Mouse (Mus musculus) retina, embryonic 14.5 days (tissue): ENCODE data around the gene Cacfd1.
A peak's percentile ranks its signal among the peaks of the same experiment; 100 is the strongest.

ENCODE experiments used
- DNase-seq: peaks from one replicate; pipeline ENCODE4 v3.0.0-alpha.2; 2015; ENCODE audit warnings: low spot score

Cacfd1 gene

GRCm38 (mm10) chr2:27009714-27010244, at the start of gene Cacfd1:
TSS of gene Cacfd1 (plus strand) at chr2:27009926.
- DNase-seq: peak; percentile 90

DNA sequence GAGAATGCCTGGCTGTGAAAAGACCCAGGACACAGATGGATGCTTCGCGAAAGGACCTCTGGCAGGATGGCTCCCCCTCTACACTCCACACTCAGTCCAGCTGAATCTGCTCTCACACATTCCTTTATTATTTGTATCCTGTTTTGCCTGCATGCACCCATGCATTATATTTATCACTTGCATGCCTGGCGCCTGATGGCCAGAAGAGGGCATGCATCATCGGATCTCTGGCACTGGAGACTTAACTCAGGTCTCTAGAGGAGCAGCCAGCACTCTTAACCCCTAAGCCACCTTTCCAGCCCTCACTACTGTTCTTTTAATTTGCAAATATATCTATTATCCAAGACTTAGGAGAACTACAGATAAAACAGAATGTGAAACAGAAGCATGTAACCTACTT, 49.0 kb upstream of the Cacfd1 start:
- peak; percentile 15 for DNase-seq

DNA sequence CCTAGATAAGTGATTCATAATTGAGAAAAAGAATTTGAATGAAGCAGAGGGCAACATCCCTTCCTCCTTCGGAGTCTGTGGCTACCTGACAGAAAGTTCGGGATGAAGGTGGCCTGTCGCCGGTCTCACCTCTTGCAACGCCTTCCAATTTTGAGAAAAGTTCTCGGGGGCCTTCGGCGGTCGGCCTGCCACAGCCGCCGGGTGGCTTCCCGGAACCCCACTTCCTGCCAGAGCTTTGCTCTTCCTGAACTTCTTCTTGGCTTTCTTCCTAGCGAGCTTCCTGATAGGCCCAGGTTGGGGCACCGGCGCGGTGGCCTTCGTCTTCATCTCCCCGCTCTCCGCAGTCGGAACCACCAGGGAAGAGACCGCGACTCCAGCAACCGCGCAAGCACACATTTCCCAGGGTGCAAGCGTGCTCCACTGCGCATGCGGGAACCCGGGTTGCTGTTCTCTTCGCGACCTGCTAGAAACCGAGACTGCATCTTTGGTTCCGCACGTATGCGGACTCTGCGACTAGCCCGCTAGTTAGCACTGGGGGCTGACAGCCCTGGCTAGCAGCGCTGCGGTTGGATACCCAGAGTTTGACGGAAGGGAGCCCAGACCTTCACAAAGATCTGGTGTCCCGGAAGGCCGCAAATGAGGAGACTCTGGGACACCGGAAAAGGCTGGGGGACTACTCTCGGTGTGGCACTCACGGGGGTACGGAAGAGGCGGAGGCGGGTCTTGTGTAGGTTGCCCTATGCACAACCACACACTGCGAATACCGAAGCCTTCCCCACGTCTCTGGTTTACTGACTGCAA, 45.6 kb upstream of the Cacfd1 start, which contains the start of gene Rexo4:
Gene Rexo4, minus strand, starts transcription at position 464 of the 801 bp plus-strand sequence.
- DNase-seq: peak; percentile 96

GRCm38 (mm10) chr2:26964724-26965370, 44.9 kb upstream of the Cacfd1 start:
- no peak for DNase-seq

DNA sequence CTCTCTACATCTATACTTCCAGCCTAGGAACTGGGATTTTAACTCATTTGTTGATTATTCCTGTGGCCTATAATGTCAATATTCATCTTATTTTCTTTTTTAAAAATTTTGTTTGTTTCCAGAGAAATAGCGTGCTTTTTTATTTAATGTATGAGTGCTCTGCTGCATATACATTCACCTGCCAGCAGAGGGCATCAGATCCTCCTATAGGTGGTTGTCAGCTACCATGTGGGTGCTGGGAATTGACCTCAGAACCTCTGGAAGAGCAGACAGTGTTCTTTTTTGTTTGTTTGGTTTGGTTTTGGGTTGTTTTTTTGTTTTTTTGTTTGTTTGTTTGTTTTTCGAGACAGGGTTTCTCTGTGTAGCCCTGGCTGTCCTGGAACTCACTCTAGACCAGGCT, 42.5 kb upstream of the Cacfd1 start:
- DNase-seq: no peak

DNA sequence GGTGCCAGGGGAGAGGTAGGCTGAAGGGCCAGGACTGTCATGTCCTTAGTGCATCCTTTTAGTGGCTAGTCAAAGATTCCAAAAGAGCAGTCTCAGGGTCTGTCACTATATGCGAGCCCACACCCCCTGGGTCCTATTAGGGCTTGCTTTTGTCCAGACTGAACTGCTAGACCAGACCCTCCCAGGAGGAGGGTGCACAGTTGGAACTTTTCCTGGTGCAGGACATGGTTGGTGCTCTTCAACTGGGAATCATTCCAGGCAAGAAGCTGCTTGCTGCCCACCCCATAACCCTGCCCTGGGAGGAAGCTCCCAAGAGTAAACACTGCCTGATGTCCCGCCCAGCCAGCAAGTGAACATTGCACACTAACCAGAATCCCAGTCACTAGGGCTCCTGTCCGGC, 36.6 kb upstream of the Cacfd1 start, which contains the start of gene Adamts13:
Gene Adamts13, plus strand, starts transcription at position 301 of the 400 bp plus-strand sequence.
- no peak for DNase-seq

DNA sequence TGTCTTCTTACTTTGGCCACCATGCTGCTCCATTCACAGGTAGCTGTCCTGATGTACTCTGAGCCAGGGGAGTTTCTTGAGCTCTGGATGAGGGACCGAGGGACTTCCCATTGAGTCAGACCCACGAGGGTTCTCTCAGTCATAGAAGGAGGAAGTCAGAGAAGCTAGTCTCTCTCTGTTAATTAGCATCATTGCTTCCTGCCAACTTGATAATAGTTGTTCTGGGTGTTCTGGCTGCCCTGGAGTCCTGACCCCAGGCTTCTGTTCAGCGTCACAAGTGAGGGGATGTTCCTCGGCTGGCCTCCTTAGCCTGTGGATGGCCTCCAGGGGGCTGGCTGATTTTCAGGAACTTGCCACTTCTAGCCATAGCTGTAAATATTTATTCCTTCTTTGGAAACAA, 35.8 kb upstream of the Cacfd1 start:
- DNase-seq: no peak

DNA sequence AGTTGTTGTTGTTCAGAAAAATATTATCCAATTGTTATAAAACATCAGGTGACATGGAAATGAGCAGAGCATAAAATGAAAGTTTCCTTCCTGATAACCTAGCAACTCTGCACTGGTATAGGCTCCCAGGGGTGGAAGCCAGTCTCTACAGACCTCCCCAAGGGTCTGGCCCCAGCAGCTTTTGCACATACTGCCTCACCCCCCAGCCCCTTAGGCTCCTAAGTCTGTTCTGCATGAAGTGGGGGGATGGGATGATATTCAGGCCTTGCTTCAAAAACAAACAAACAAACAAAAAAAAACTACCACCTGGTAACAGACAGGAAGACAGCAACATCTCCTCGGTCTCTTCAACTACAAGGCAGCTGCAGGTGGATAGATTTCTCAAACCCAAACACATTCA, 29.4 kb upstream of the Cacfd1 start:
- no peak for DNase-seq

DNA sequence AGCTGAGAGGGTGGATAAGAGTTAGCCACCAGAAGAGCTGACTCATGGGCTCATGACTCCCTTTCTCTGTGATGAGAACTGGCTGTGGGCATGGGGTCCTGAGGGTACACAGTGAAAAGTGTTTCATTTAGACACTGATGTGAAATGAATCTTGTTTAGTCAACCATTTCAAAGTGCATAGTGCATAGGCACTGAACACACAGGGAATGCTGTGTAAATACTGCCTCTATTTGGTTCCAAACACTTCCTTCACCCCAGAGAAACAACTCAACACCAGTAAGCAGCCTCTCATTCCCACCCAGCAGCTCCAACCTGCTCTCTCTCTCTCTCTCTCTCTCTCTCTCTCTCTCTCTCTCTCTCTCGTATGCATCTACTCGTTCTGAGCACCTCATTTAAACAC, 25.5 kb upstream of the Cacfd1 start:
- no peak for DNase-seq

GRCm38 (mm10) chr2:26984640-26985039, 25.1 kb upstream of the Cacfd1 start:
- no peak for DNase-seq

- DNase-seq: no peak
Measured at GRCm38 (mm10) chr2:26993936-26994335, 15.8 kb upstream of the Cacfd1 start.

- DNase-seq: no peak
Measured at GRCm38 (mm10) chr2:26997498-26997897, 12.2 kb upstream of the Cacfd1 start.

- no peak for DNase-seq
Measured at GRCm38 (mm10) chr2:26997993-26998392, 11.7 kb upstream of the Cacfd1 start.

GRCm38 (mm10) chr2:27006255-27006654, 3.5 kb upstream of the Cacfd1 start:
- no peak for DNase-seq

DNA sequence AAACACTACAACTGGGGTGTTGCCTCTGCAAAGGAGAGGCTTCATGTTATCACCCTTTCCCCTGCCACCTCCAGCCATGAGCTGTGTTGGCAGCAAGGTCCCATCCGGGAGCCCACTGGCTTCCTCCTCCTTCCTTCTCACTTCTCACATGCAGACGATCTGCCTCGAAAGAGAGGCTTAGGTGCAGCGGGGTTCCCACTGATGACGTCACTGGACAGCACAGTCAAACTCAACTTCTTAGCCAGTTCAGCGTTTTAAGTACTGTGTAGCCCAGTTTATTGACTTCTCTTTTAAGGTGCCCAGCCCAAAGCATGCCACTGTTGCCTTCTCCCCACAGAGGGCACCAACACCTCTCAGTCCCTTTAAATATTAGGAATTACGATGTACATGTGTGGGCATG, 2.0 kb upstream of the Cacfd1 start:
- DNase-seq: no peak

GRCm38 (mm10) chr2:27017802-27018201, 8.1 kb downstream of the Cacfd1 start:
- DNase-seq: peak; percentile 91

DNA sequence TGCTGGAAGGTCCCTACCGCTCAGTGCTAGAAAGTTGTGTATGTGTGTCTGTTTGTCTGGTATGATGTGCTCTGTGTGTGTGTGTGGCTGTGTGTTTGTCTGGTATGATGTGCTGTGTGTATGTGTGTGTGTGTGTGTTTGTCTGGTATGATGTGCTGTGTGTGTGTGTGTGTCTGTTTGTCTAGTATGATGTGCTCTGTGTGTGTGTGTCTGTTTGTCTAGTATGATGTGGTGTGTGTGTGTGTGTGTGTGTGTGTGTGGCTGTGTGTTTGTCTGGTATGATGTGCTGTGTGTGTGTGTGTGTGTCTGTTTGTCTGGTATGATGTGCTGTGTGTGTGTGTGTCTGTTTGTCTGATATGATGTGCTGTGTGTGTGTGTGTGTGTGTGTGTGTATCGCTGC, 9.8 kb downstream of the Cacfd1 start:
- DNase-seq: no peak

DNA sequence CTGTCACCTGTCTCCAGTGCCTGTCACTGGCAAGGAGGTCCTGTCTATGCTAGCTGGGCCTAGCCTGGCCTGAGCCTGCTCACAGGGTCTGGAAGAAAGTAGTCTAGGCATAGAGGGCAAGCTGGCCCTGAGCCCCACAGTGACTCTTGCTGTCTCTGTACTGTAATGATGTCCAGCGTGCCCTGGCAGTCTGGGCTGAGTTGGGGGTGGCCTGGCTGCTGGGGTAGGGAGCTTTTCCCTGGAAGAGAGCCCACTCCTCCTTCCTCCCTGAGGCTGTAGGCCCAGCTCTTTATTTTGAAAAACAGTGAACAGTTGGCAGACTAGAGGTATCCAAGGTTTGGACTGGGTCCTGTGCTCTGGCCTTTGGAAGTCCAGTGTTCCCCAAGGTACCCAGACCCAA, 11.4 kb downstream of the Cacfd1 start:
- no peak for DNase-seq

DNA sequence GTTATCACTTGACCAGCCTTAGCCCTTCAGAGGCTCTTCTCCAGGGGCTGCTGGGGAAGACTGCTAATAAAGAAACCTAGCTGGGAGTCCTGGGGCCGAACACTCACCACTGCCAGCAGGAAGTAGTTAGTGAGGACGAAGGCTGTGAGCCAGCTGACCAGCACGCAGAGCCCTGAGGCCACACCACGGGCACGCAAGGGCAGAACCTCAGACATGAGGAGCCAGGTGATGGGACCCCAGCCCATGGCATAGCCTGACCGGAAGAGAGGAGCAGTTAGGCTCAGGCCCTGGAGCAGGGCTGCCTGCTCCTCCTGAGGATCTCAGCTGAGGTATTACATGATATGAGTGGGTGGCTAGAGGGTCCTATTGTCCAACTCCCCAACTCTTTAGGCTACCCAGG, 12.9 kb downstream of the Cacfd1 start:
- no peak for DNase-seq

DNA sequence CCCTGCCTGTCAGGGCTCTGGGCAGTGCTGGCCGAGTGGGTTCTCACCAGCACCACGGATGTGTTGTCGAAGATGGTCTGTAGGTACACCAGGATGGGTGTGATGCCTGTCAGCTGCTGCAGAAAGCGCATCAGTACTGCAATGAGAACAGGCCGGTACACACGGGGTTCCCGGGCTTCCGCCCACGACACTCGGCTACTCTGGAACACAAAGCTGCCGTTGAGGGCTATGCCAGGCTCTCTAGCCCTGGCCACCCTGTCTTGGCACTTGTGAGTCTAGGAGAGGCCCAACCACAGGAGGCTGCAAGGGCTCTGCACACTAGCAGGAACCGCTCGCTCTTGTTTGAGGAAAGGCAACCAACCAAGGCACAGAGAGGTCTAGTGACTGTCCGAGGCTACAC, 14.4 kb downstream of the Cacfd1 start:
- no peak for DNase-seq

- no peak for DNase-seq
Measured at GRCm38 (mm10) chr2:27025545-27025944, 15.8 kb downstream of the Cacfd1 start.

DNA sequence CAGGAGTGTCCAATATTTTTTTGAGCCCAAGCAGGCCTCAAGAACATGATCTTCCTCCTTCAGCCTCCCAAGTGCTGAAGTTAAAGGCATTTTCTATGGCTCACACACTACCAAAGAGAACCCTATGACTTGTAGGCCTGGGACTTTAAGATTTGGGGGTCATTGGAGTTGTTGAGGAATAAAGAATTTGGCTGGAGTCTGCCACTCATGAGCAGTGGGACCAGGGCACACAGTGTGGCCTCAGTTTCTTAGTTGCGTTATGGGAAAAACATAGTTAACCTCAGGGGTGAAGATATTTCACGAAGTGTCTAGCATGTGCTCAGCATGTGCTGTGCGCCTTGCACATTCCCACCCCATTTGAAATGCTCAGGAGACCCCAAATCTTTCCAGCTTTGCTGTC, 16.6 kb downstream of the Cacfd1 start:
- no peak for DNase-seq
